Mouse (Mus musculus): ENCODE measurements around the gene Lnx1.

DNA sequence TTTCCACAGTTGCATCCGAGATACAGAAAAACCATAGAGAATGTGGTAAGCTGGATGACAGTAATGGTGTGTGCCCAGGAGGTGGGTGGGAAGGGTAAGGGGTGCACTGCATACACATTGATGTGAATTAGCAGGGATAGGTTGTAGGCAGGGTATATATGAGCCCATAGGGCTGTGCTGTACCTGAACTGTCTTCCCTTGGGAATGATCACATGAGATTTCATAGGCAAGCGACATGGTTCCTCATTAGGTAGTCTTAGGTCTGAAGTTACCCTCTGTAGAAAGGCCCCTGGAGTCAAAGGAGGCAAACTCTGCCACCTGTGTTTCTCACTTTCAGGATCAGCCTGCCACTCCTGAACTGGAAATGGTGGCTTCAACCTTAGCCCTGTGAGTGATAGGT, 9.3 kb upstream of the Lnx1 start:
- no peak for TF ChIP-seq CTCF (IDR thresholded peaks at IDR 0.05)
- no peak for TF ChIP-seq POLR2A (IDR thresholded peaks at IDR 0.05; ENCODE audit: insufficient read depth, low read depth, low read length)

Measured in heart, adult 2 months (tissue).